Mouse (Mus musculus): ENCODE data around the gene Tdrd12. TPM values are rescaled to one million over a fixed set of nuclear protein-coding genes. Genes with fewer than 3 reads are reported as not detected.
"Not testable (repeated sequence)": the region's sequence is repeated elsewhere in the genome, so short reads cannot be mapped to it uniquely, and the experiment has no call there.

Gene Tdrd12
- total RNA-seq, 2 experiments from 2014 or later = 0.33 to 0.38 TPM

DNA sequence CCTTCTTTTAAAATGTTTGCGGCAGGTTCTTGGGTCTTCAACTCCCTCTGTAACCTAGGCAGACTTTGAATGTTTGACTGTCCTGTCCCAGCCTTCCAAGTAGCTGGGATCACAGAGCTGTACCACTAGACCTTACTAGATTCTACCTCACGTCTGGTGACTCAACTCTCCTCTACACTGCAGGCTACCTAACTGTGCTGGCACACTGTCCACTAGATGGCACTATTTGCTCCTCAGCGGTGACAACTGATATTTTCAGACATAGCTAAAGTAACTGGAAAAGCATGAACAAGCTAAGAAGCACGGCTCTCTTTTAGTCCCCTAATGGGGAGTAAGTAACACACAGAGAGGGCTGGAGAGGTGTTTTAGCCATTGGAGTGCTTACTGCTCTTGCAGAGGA is 8.3 kb upstream of the Tdrd12 start:
- H3K4me3 ChIP-seq = no peak overlapping the region
- H3K27ac ChIP-seq = no peak overlapping the region
- intact Hi-C loops (cut with DNase I) = loop anchor here (2.0 kb wide), 1 partner anchor 91 kb away; no protein-coding TSS in a partner anchor
- peak; percentile 46 to 57 for DNase-seq (ENCODE audit: extremely low spot score in 1 of 2, low spot score in 2 of 2)
- peak; percentile 86 for TF ChIP-seq CTCF (IDR thresholded peaks at IDR 0.05)

DNA sequence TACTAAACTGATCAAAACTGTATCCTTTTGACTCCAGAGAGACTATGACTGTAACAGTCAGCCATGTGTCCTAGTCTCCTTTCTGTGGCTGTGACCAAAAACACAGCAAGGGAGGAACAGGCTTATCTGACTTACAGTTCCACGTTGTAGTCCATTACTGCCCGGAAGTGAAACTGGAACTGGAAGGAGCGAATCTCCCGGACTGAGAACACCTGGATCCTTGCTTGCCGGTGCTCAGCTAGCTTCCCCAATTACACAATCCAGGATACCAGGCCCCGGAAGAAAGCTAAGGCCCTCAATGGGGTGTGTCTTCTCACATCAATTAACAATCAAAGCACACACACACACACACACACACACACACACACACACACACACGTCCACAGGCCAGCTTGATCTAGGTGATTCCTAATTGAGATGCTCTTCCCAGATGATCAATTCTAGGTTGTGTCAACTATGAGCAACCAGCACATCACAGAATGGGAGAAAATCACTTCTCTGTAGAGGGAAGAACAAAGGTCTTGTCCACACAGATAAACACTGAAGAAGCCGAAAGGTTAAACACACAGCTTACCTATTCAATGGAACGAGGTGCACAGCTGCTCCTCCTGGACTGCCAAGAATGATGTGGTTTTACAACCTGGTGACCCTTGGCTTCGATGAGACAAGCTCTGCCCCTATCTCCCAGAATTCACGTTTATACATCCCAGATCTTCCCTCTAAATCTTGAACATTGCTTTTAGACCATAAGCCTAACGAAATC is 1.6 kb downstream of the Tdrd12 start:
- no peak for TF ChIP-seq CTCF (IDR thresholded peaks at IDR 0.05)
- intact Hi-C loops (cut with DNase I) = no loop called here
- no peak overlapping the region for H3K4me3 ChIP-seq
- DNase-seq (ENCODE audit: extremely low spot score in 1 of 2, low spot score in 2 of 2) = no peak
- no peak overlapping the region for H3K27ac ChIP-seq

- DNase-seq (ENCODE audit: extremely low spot score in 1 of 2, low spot score in 2 of 2); H3K27ac ChIP-seq; H3K4me3 ChIP-seq; intact Hi-C loops (cut with DNase I): not testable (repeated sequence)
These were observed 7.0 kb downstream of the Tdrd12 start for GRCm38 (mm10) chr7:35530544-35530943.

- no peak overlapping the region for H3K27ac ChIP-seq
- DNase-seq (ENCODE audit: extremely low spot score in 1 of 2, low spot score in 2 of 2) = no peak
- TF ChIP-seq CTCF (IDR thresholded peaks at IDR 0.05) = no peak
- intact Hi-C loops (cut with DNase I) = no loop called here
- H3K4me3 ChIP-seq = no peak overlapping the region
These were observed 7.5 kb downstream of the Tdrd12 start for GRCm38 (mm10) chr7:35530026-35530425.

- intact Hi-C loops (cut with DNase I) = no loop called here
- H3K4me3 ChIP-seq = no peak overlapping the region
- no peak overlapping the region for H3K27ac ChIP-seq
- TF ChIP-seq CTCF (IDR thresholded peaks at IDR 0.05) = no peak
- no peak for DNase-seq (ENCODE audit: extremely low spot score in 1 of 2, low spot score in 2 of 2)
These were observed 10.8 kb downstream of the Tdrd12 start for GRCm38 (mm10) chr7:35526795-35527194.

- Histone ChIP-seq H3K4me3 (no peak overlapping the region), H3K27ac (no peak overlapping the region)
- intact Hi-C loops (cut with DNase I) = no loop called here
- no peak for DNase-seq (ENCODE audit: extremely low spot score in 1 of 2, low spot score in 2 of 2)
- TF ChIP-seq CTCF (IDR thresholded peaks at IDR 0.05) = peak; percentile 40
These were observed 35.5 kb downstream of the Tdrd12 start for GRCm38 (mm10) chr7:35501995-35502394.

GRCm38 (mm10) chr7:35497516-35497915 is 40.0 kb downstream of the Tdrd12 start:
- TF ChIP-seq CTCF (IDR thresholded peaks at IDR 0.05) = no peak
- no peak overlapping the region for H3K27ac ChIP-seq
- DNase-seq (ENCODE audit: extremely low spot score in 1 of 2, low spot score in 2 of 2) = no peak
- no peak overlapping the region for H3K4me3 ChIP-seq
- intact Hi-C loops (cut with DNase I) = no loop called here

DNA sequence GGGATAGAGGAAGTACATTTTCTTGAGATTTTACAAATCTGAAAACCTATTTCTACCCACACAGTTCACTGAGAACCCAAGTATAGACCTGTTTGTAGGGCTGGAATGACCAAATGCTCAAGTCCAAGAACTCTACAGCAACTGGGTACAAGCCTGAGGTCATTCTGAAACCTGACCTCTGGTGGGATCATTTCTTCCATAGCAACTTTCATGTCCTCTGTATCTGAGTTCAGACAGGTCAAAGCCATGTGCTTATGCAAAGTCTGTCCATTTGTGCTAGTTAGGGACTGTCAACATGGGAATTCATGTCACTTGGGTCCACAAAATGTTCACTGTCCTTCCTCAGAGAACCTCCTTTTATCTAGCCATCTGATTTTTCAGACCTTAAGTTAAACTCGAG is 46.5 kb downstream of the Tdrd12 start:
- DNase-seq (ENCODE audit: extremely low spot score in 1 of 2, low spot score in 2 of 2) = no peak
- TF ChIP-seq CTCF (IDR thresholded peaks at IDR 0.05) = no peak
- Histone ChIP-seq H3K27ac (no peak overlapping the region), H3K4me3 (no peak overlapping the region)
- intact Hi-C loops (cut with DNase I) = no loop called here

DNA sequence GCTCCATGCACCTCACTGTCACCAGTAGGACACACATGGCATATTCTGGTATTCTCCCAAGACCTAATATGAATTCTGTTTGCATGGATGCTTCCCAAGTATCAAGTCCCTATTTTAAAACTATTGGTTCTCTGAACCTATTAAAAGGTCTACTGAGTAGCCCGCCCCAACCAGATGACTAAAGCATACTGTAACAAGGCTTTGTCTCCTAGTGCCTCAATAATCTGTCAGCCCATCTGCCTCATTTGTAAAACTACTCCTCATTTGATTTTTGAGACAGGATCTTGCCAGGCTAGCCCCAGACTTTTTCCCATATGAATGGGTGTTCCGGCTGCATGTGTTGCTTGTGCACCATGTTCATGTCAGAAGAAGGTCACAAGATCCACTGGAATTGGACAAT is 47.4 kb downstream of the Tdrd12 start:
- DNase-seq (ENCODE audit: extremely low spot score in 1 of 2, low spot score in 2 of 2) = no peak
- no peak overlapping the region for H3K27ac ChIP-seq
- H3K4me3 ChIP-seq = no peak overlapping the region
- intact Hi-C loops (cut with DNase I) = no loop called here
- TF ChIP-seq CTCF (IDR thresholded peaks at IDR 0.05) = no peak

DNA sequence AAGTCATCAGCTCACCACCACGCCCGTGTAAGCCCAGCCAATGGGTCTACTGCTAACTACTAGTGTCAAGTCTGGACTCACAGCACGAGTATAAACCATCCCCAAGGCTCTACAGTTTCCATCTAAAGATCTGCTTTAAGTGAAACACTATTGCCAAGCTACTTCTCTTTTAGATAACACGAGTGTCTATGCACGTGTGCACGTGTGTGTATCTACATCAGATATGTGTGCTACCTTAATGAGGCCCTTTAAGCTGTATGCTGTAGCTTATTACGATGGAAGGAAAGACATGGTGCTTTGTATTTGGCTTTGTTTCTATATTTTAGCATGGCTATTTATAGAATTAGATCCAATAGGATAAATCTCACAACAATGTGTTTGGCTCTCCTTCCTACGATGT is 51.0 kb downstream of the Tdrd12 start:
- no peak for DNase-seq (ENCODE audit: extremely low spot score in 1 of 2, low spot score in 2 of 2)
- intact Hi-C loops (cut with DNase I) = no loop called here

DNA sequence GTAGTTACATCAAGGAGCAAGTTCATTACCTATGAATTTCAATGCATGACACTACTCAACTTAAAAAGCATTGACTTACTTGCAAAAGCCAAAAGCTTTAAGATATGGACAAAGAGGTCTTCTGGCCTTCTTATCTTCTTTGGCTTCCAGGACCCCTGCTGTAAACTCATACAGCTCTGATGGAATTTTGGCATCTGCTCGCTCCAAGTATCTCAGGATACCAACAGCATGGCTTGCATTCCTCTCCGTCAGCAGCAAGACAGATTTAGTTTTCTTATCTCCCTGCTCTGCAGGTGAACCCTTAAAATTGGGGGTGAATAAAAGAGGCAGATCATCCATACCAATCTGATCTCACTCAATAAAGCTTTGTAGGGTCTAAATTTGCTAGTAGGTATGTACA is 52.4 kb downstream of the Tdrd12 start:
- no peak for TF ChIP-seq CTCF (IDR thresholded peaks at IDR 0.05)
- Histone ChIP-seq H3K4me3 (no peak overlapping the region), H3K27ac (no peak overlapping the region)
- intact Hi-C loops (cut with DNase I) = no loop called here
- DNase-seq (ENCODE audit: extremely low spot score in 1 of 2, low spot score in 2 of 2) = no peak

More for the DNA sequence above, 51.0 kb downstream of the Tdrd12 start:
- no peak for TF ChIP-seq CTCF (IDR thresholded peaks at IDR 0.05)
- no peak overlapping the region for H3K4me3 ChIP-seq
- H3K27ac ChIP-seq = no peak overlapping the region

DNA sequence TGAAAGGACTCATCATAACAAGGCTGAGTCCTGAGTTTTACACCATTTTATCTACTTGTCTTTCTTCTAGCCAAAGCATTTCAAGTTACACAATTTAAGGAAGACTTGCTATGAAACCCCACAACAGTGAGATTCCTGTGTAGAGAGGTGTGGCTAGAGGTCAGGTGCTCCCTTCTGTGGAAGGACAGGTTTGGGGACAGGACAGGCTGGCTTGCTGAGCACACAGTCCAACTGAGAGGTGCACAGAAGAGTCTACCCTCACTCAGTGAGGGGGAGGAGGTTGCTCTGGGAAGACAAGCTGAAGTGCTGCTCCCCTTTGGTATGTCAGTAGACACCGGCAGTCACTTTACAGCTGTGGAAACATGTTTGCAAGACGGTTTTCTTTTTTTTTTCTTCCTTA is 61.1 kb downstream of the Tdrd12 start:
- Histone ChIP-seq H3K27ac (no peak overlapping the region), H3K4me3 (no peak overlapping the region)
- no peak for TF ChIP-seq CTCF (IDR thresholded peaks at IDR 0.05)
- intact Hi-C loops (cut with DNase I) = no loop called here
- no peak for DNase-seq (ENCODE audit: extremely low spot score in 1 of 2, low spot score in 2 of 2)

DNA sequence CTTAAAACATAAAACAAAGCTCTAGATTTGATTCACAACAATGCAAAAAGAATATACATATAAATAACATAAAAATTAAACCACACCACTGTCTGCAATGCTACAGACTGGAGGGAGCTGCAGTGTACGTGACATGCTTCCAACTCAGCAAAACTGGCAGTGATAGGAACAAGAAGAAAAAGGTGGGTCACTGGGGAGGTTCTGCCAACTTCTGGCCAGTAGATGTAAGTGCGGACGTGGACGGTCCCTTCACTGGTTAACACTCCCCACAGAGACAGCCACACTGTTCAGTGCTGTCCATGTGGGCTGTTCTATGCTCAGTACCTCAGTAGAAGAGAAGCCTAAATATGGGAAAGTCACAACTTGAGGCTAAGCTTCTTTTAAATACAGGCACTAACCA is 66.8 kb downstream of the Tdrd12 start:
- intact Hi-C loops (cut with DNase I) = no loop called here
- no peak overlapping the region for H3K27ac ChIP-seq
- H3K4me3 ChIP-seq = no peak overlapping the region
- no peak for DNase-seq (ENCODE audit: extremely low spot score in 1 of 2, low spot score in 2 of 2)
- TF ChIP-seq CTCF (IDR thresholded peaks at IDR 0.05) = no peak
